Mouse (Mus musculus) kidney, postnatal 4 days (tissue): Measurements from ENCODE around the gene Ulk1.

Experiments
- DNase-seq, 2 experiments: peaks; one replicate each; pipeline ENCODE4 v3.0.0; 2021; ENCODE audit warnings: mixed read lengths in 2 of 2

Ulk1 gene

DNA sequence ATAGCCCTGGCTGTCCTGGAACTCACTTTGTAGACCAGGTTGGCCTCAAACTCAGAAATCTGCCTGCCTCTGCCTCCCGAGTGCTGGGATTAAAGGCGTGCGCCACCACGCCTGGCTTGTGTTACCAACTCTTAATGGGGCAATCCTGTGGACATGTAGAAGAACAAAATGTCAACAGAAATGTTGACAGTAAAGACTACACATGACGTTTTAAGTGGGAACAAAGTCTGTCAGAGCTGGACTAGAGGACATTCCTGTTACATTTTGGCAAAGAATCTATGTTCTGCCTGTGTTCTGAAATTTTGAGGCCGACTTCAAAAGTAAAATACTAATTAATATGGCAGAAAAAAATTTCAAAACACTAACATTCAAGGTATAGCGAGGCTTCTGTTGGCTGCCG is 46.0 kb downstream of the Ulk1 start:
- DNase-seq, result no peak

DNA sequence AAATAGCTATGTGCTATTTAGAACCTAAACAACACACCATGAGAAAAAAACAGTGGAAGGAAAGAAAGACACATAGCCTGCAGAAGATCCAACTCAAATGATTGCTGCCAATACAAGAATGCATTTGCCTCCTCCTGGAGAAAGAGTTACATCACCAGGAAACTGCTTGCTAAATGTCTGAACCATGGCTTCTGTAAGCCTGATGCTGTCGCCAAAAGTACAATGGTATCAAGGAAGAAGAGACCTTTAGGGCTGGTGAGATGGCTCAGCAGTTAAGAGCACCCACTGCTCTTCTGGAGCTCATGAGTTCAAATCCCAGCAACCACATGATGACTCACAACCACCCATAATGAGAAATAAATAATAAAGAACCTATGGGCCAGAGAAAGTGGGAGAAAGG is 64.9 kb downstream of the Ulk1 start:
- DNase-seq, result no peak

DNA sequence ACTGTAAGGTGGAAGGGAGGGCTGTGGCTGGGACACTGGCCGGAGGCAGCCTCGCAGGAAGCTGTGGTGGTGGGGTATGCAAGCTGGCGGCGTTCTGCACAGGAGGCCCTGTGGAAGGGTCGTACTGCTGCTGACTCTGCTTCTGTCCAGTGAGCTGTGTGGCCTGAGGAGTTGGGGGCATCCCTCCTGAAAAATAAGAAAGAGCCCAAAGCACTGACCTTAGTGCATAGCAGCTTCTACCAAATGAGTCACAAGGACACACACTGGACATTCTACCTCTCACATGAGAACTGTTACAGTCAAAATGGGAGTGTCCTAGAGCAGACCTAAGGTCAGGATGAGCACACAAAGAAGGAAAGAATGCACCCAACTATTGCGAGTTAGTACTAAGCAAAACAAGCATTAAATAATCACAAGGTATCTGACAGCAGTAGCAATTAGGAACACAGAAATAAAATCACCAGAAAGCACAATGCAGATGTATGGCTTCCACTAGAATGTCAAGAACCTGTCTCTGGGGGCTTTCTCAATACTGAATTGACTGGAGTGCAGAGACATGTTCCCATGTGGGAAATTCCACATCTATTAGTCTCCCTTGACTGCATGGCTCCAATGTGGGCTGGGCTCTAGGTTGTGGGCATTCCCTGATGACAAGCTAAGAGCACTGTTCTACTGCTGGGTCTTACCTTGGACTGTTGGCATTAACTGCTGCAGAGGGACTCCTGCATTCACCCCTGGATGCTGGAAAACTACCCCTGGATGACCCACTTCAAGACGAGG is 70.2 kb downstream of the Ulk1 start:
- no peak for DNase-seq

DNA sequence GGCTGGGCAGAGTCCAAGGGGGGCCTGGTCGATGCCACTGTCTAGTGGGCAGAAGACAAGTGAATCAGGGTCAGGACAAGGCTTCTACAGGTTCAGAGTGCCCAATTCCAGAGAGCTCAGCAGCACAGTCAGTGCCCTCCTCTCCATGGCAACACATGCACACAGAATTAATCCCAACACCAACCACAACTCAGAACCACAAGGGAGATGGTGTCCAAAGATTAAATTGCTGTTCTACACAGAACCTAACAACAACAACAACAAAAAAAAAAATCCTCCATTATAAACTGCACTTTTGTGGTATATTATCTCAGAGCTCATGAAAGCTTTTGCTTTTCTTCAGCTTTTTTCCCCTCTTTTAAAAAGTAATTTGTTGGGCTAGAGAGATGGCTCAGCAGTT is 74.3 kb downstream of the Ulk1 start:
- no peak for DNase-seq
